ENCODE assay signal across 8 mouse cellular contexts in genomic region chr3:107680790-107681576, GRCm38 (mm10). TPM values are rescaled to one million over a fixed set of nuclear protein-coding genes. Genes with fewer than 3 reads are reported as not detected.
A peak's percentile ranks its signal among the peaks of the same experiment; 100 is the strongest.
DNase-seq lines count a peak whose midpoint lies in the region; ATAC-seq lines count a peak whose summit lies in the region.

No protein-coding gene starts in this region.

- peak; percentile 48 to 78 for DNase-seq in layer of hippocampus, adult 18-20 months (ENCODE audit: low spot score in 2 of 2)
- DNase-seq in layer of hippocampus, adult 9-10 months (ENCODE audit: low spot score): no peak
- peak; percentile 68 to 72 for DNase-seq in cerebellum, postnatal 10 days
- peak; percentile 75 for DNase-seq in layer of hippocampus, adult 9-11 months
- no peak for DNase-seq in embryo, embryonic 9.5 days (ENCODE audit: extremely low spot score)
- no peak for DNase-seq in spleen, postnatal 10 days (ENCODE audit: low spot score in 2 of 2)

- no peaks in the 10 kb centered on the region for H3K27me3 ChIP-seq in heart, embryonic 13.5 days (replicated peaks)
- H3K27me3 ChIP-seq in neural tube, embryonic 15.5 days (replicated peaks): no peaks in the 10 kb centered on the region

- peak overlapping the region; percentile 68 for H3K27ac ChIP-seq in heart, embryonic 13.5 days (replicated peaks)
- peak overlapping the region; percentile 61 for H3K27ac ChIP-seq in neural tube, embryonic 15.5 days (replicated peaks)

- WGBS in heart, embryonic 13.5 days: 15% methylated on average over 7 of the region's 7 CpGs
- 36% methylated on average over 7 of the region's 7 CpGs for WGBS in neural tube, embryonic 15.5 days

- H3K4me3 ChIP-seq in heart, embryonic 13.5 days: peak overlapping the region; percentile 11; the same call in 1 of the 2 replicates
- H3K4me3 ChIP-seq in neural tube, embryonic 15.5 days (replicated peaks): no peak overlapping the region

- ATAC-seq in heart, embryonic 13.5 days (ENCODE audit: extremely low read depth, insufficient number of reproducible peaks, low FRiP score, low TSS enrichment): no peak
- peak; percentile 70; the same call in 1 of the 2 replicates for ATAC-seq in neural tube, embryonic 15.5 days (ENCODE audit: low FRiP score)

- H3K4me1 ChIP-seq in heart, embryonic 13.5 days: peaks cover 56% of the 10 kb centered on the region
- H3K4me1 ChIP-seq in neural tube, embryonic 15.5 days: peaks cover 24% of the 10 kb centered on the region

- peak overlapping the region; percentile 34 for H3K4me2 ChIP-seq in heart, embryonic 13.5 days
- peak overlapping the region; percentile 22; the same call in 1 of the 2 replicates for H3K4me2 ChIP-seq in neural tube, embryonic 15.5 days

- H3K9me3 ChIP-seq in heart, embryonic 13.5 days: no peaks in the 10 kb centered on the region
- no peaks in the 10 kb centered on the region for H3K9me3 ChIP-seq in neural tube, embryonic 15.5 days (replicated peaks)

- H3K36me3 ChIP-seq in heart, embryonic 13.5 days: peaks cover 14% of the 10 kb centered on the region
- H3K36me3 ChIP-seq in neural tube, embryonic 15.5 days: peaks cover 6% of the 10 kb centered on the region; the same call in 1 of the 2 replicates

- H3K9ac ChIP-seq in heart, embryonic 13.5 days: peak overlapping the region; percentile 15; the same call in 1 of the 2 replicates
- no peak overlapping the region for H3K9ac ChIP-seq in neural tube, embryonic 15.5 days (replicated peaks)

RNA-seq across cellular contexts. Expression of gene Ahcyl1, which starts 15.4 kb away (rescaled TPM):
- total RNA-seq in layer of hippocampus, adult 18-20 months (2021): 100 to 1,000 TPM; 323 to 325 TPM
- polyA plus RNA-seq in heart, embryonic 13.5 days (2015; fragmentation: Nextera tagmentation; extraction: Ambion mirVana): 45.8 and 48.9 TPM in 2 replicates
- polyA plus RNA-seq in neural tube, embryonic 15.5 days (2015; fragmentation: Nextera tagmentation; extraction: Ambion mirVana): 108 and 110 TPM in 2 replicates

RNA-seq across cellular contexts. Expression of gene Strip1, which starts 49.5 kb away (rescaled TPM):
- 10 to 100 TPM; 70.4 to 76.2 TPM for total RNA-seq in layer of hippocampus, adult 18-20 months (2021)
- 36.3 and 37.3 TPM in 2 replicates for polyA plus RNA-seq in heart, embryonic 13.5 days (2015; fragmentation: Nextera tagmentation; extraction: Ambion mirVana)
- 118 and 138 TPM in 2 replicates for polyA plus RNA-seq in neural tube, embryonic 15.5 days (2015; fragmentation: Nextera tagmentation; extraction: Ambion mirVana)

RNA-seq across cellular contexts. Expression of gene Gm10961, which starts 49.9 kb away (rescaled TPM):
- total RNA-seq in layer of hippocampus, adult 18-20 months (2021): not detected
- polyA plus RNA-seq in heart, embryonic 13.5 days (2015; fragmentation: Nextera tagmentation; extraction: Ambion mirVana): not detected in 2 replicates
- not detected in 2 replicates for polyA plus RNA-seq in neural tube, embryonic 15.5 days (2015; fragmentation: Nextera tagmentation; extraction: Ambion mirVana)

Comparison
In these comparisons a context has a peak if more than half of its experiments do, and no peak if none do; other contexts are left out.
1. DNase-seq: peak in layer of hippocampus, adult 18-20 months (2 of 2), cerebellum, postnatal 10 days (2 of 2) and layer of hippocampus, adult 9-11 months (single experiment); none in layer of hippocampus, adult 9-10 months (single experiment), embryo, embryonic 9.5 days (single experiment) and spleen, postnatal 10 days (0 of 2).